Mouse (Mus musculus) olfactory bulb, adult 2 months (tissue): ENCODE results near the gene Gm27179. TPM values are rescaled to one million over a fixed set of nuclear protein-coding genes. Genes with fewer than 3 reads are reported as not detected.
"Not testable (repeated sequence)": the region's sequence is repeated elsewhere in the genome, so short reads cannot be mapped to it uniquely, and the experiment has no call there.

Source experiments
- H3K27ac ChIP-seq: fragments of 200-500 bp; 2 replicates; pipeline ENCODE4 v1.5.1; 2012; ENCODE audit warnings: low read depth, low read length; ENCODE audit not compliant: insufficient read depth
- H3K4me1 ChIP-seq: fragments of 200-500 bp; 2 replicates; pipeline ENCODE4 v1.6.1; 2012; ENCODE audit warnings: low read length; ENCODE audit not compliant: control insufficient read depth, insufficient read depth
- H3K4me3 ChIP-seq: fragments of 200-500 bp; 2 replicates; pipeline ENCODE4 v1.5.1; 2012; ENCODE audit warnings: mild to moderate bottlenecking, low read depth, low read length, moderate library complexity; ENCODE audit not compliant: insufficient read depth
- WGBS: fragments of 180-500 bp; shearing (Covaris S2); methylation state at CpG from one replicate; pipeline ENCODE4 v1.1.7; 2018; 5-methylcytosine and 5-hydroxymethylcytosine counted together
- polyA plus RNA-seq: library from polyadenylated mRNA; stranded (reverse); fragments of >200 nt; gene quantifications from 2 replicates; pipeline ENCODE4 v1.2.4, GENCODE M21; 2012; ENCODE audit warnings: low replicate concordance; ENCODE audit not compliant: missing spikeins, insufficient read depth, insufficient read length

Gene Gm27179
- polyA plus RNA-seq, 1 experiment, result not detected

- no CpG with 5 or more reads among the region's 73 CpGs for WGBS
- H3K4me1 ChIP-seq, H3K4me3 ChIP-seq, H3K27ac ChIP-seq: not testable (repeated sequence)
These were observed 9.8 kb downstream of the Gm27179 start for GRCm38 (mm10) chr14:69502440-69503150.

GRCm38 (mm10) chr14:69496259-69496658 lies 16.1 kb downstream of the Gm27179 start:
- H3K4me1 ChIP-seq, H3K4me3 ChIP-seq, H3K27ac ChIP-seq: not testable (repeated sequence)

GRCm38 (mm10) chr14:69494946-69495345 lies 17.4 kb downstream of the Gm27179 start:
- H3K4me3 ChIP-seq, H3K27ac ChIP-seq, H3K4me1 ChIP-seq: not testable (repeated sequence)
- no CpG with 5 or more reads among the region's 2 CpGs for WGBS

GRCm38 (mm10) chr14:69494522-69494921 lies 17.8 kb downstream of the Gm27179 start:
- no CpG with 5 or more reads among the region's 3 CpGs for WGBS

GRCm38 (mm10) chr14:69488001-69488400 lies 24.3 kb downstream of the Gm27179 start:
- not testable (repeated sequence) for H3K4me1 ChIP-seq, H3K27ac ChIP-seq, H3K4me3 ChIP-seq
- WGBS, result no CpG with 5 or more reads among the region's 10 CpGs

More at GRCm38 (mm10) chr14:69494522-69494921, 17.8 kb downstream of the Gm27179 start:
- H3K27ac ChIP-seq, H3K4me1 ChIP-seq, H3K4me3 ChIP-seq: not testable (repeated sequence)

GRCm38 (mm10) chr14:69485466-69486135 lies 26.7 kb downstream of the Gm27179 start:
- not testable (repeated sequence) for H3K27ac ChIP-seq, H3K4me1 ChIP-seq, H3K4me3 ChIP-seq
- no CpG with 5 or more reads among the region's 18 CpGs for WGBS

GRCm38 (mm10) chr14:69473941-69474646 lies 38.3 kb downstream of the Gm27179 start:
- H3K4me3 ChIP-seq, H3K27ac ChIP-seq, H3K4me1 ChIP-seq: not testable (repeated sequence)
- WGBS, result no CpG with 5 or more reads among the region's 11 CpGs

GRCm38 (mm10) chr14:69473322-69473721 lies 39.0 kb downstream of the Gm27179 start:
- H3K4me3 ChIP-seq, H3K4me1 ChIP-seq: not testable (repeated sequence)
- no CpG with 5 or more reads among the region's 2 CpGs for WGBS

GRCm38 (mm10) chr14:69470122-69470708 lies 42.1 kb downstream of the Gm27179 start:
- not testable (repeated sequence) for H3K4me3 ChIP-seq, H3K4me1 ChIP-seq, H3K27ac ChIP-seq
- WGBS, result no CpG with 5 or more reads among the region's 8 CpGs

More at GRCm38 (mm10) chr14:69473322-69473721, 39.0 kb downstream of the Gm27179 start:
- not testable (repeated sequence) for H3K27ac ChIP-seq

GRCm38 (mm10) chr14:69467612-69468366 lies 44.6 kb downstream of the Gm27179 start:
- no CpG with 5 or more reads among the region's 17 CpGs for WGBS

GRCm38 (mm10) chr14:69464465-69464864 lies 47.9 kb downstream of the Gm27179 start:
- not testable (repeated sequence) for H3K4me1 ChIP-seq, H3K27ac ChIP-seq, H3K4me3 ChIP-seq
- no CpG with 5 or more reads among the region's 4 CpGs for WGBS

More at GRCm38 (mm10) chr14:69467612-69468366, 44.6 kb downstream of the Gm27179 start:
- not testable (repeated sequence) for H3K27ac ChIP-seq, H3K4me3 ChIP-seq, H3K4me1 ChIP-seq
